Mouse (Mus musculus): Measurements from ENCODE around the gene Csnk2a2.

Csnk2a2 gene

GRCm38 (mm10) chr8:95426781-95427281 is 63.0 kb downstream of the Csnk2a2 start:
- DNase-seq (ENCODE audit: low spot score in 2 of 2): no peak

- DNase-seq (ENCODE audit: low spot score in 2 of 2): no peak
These were observed 65.2 kb downstream of the Csnk2a2 start for GRCm38 (mm10) chr8:95424682-95425081.

GRCm38 (mm10) chr8:95422193-95422810 is 67.5 kb downstream of the Csnk2a2 start:
- DNase-seq (ENCODE audit: low spot score in 2 of 2): no peak

- no peak for DNase-seq (ENCODE audit: low spot score in 2 of 2)
These were observed 78.4 kb downstream of the Csnk2a2 start for GRCm38 (mm10) chr8:95411309-95411972.

- no peak for DNase-seq (ENCODE audit: low spot score in 2 of 2)
These were observed 80.3 kb downstream of the Csnk2a2 start for GRCm38 (mm10) chr8:95409518-95409917.

GRCm38 (mm10) chr8:95401091-95401490 is 88.7 kb downstream of the Csnk2a2 start:
- DNase-seq (ENCODE audit: low spot score in 2 of 2): no peak

- DNase-seq (ENCODE audit: low spot score in 2 of 2): no peak
These were observed 90.7 kb downstream of the Csnk2a2 start for GRCm38 (mm10) chr8:95399131-95399530.

- no peak for DNase-seq (ENCODE audit: low spot score in 2 of 2)
These were observed 92.6 kb downstream of the Csnk2a2 start for GRCm38 (mm10) chr8:95397201-95397600.

- no peak for DNase-seq (ENCODE audit: low spot score in 2 of 2)
These were observed 93.1 kb downstream of the Csnk2a2 start for GRCm38 (mm10) chr8:95396752-95397151.
